Mouse (Mus musculus) megakaryocyte progenitor cell, adult 5-6 weeks (primary cell): ENCODE measurements at regions not wholly inside any gene's neighbourhood (a gene's known extent, or its start where the extent isn't known, plus 50 kb on each side); places are given as distances from the start of the nearest gene placed in this dataset.

Experiments used
- ATAC-seq: replicated peaks from 2 replicates; pipeline ENCODE4 v1.8.0; 2016; ENCODE audit warnings: mild to moderate bottlenecking, moderate TSS enrichment, inconsistent platforms; ENCODE audit not compliant: poor library complexity

GRCm38 (mm10) chr11:63822847-63823246 is 99.2 kb downstream of the Hs3st3b1 start:
- no peak for ATAC-seq

- ATAC-seq = no peak
Observed at GRCm38 (mm10) chr11:63827271-63827762, 94.8 kb downstream of the Hs3st3b1 start.

GRCm38 (mm10) chr11:63833480-63833879 is 88.6 kb downstream of the Hs3st3b1 start:
- ATAC-seq = no peak

GRCm38 (mm10) chr11:63834140-63834539 is 88.0 kb downstream of the Hs3st3b1 start:
- no peak for ATAC-seq

- no peak for ATAC-seq
Observed at GRCm38 (mm10) chr11:63834631-63835030, 87.5 kb downstream of the Hs3st3b1 start.
